Mouse (Mus musculus): Measurements from ENCODE around the gene Hist1h4d. TPM values are rescaled to one million over a fixed set of nuclear protein-coding genes. Genes with fewer than 3 reads are reported as not detected.
A peak's percentile ranks its signal among the peaks of the same experiment; 100 is the strongest.
"Not testable (repeated sequence)": the region's sequence is repeated elsewhere in the genome, so short reads cannot be mapped to it uniquely, and the experiment has no call there.

Gene Hist1h4d
- polyA plus RNA-seq, 1 experiment from 2014 or later, result 73.9 TPM

DNA sequence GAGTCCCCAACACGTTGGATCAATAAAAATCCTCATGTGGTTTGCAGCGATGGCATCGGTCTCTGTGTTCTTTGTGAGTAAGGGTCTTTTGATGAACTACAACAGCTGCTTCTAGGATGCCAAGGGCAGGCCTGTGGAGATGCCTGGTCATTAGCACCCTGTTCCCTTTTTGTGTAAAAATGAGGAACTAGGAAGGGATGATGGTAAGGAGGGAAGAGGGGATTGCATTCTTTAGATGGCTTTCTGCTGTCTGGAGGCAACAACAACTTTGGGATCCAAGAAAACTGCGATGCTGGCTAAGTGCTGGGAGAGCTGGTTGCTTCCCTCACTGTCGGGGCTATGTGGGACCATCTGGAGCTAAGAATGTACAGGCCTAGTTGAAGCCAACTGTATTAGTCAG is 43.1 kb upstream of the Hist1h4d start:
- Histone ChIP-seq H3K27me3 (replicated peaks; ENCODE audit: control insufficient read depth, insufficient read depth, low read length) (no peaks in the 10 kb centered on the region), H3K4me2 (ENCODE audit: low read depth, low read length) (no peak overlapping the region), H3K4me1 (ENCODE audit: control insufficient read depth, insufficient read depth, low read length) (peaks cover 9% of the 10 kb centered on the region; the same call in 1 of the 2 replicates), H3K9ac (ENCODE audit: low read depth, low read length) (no peak overlapping the region), H3K36me3 (ENCODE audit: control insufficient read depth, insufficient read depth, low read length) (no peaks in the 10 kb centered on the region), H3K9me3 (ENCODE audit: control insufficient read depth, low read length) (no peaks in the 10 kb centered on the region), H3K27ac (ENCODE audit: low read length) (no peak overlapping the region), H3K4me3 (ENCODE audit: low read length) (no peak overlapping the region)
- WGBS, result 76% methylated on average over 5 of the region's 5 CpGs
- ATAC-seq, result no peak

DNA sequence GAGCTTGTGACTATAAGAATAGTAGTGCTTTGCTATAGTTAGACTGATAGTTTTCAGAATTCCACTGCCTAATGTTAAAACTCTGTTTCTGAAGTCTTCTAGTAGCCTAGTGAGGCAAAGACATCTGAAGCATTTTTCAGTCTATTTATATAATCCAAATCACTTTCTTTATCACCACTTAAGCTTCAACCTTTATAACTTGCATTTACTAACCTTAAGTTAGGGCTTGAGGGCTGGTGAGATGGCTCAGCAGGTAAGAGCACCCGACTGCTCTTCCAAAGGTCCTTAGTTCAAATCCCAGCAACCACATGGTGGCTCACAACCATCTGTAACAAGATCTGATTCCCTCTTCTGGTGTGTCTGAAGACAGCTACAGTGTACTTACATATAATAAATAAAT is 41.6 kb upstream of the Hist1h4d start:
- not testable (repeated sequence) for H3K27ac ChIP-seq (ENCODE audit: low read length); H3K36me3 ChIP-seq (ENCODE audit: control insufficient read depth, insufficient read depth, low read length); H3K4me2 ChIP-seq (ENCODE audit: low read depth, low read length); H3K27me3 ChIP-seq (replicated peaks; ENCODE audit: control insufficient read depth, insufficient read depth, low read length); H3K9ac ChIP-seq (ENCODE audit: low read depth, low read length); H3K4me3 ChIP-seq (ENCODE audit: low read length); ATAC-seq; H3K9me3 ChIP-seq (ENCODE audit: control insufficient read depth, low read length); H3K4me1 ChIP-seq (ENCODE audit: control insufficient read depth, insufficient read depth, low read length)
- WGBS, result 62% methylated on average over 1 of the region's 1 CpGs

DNA sequence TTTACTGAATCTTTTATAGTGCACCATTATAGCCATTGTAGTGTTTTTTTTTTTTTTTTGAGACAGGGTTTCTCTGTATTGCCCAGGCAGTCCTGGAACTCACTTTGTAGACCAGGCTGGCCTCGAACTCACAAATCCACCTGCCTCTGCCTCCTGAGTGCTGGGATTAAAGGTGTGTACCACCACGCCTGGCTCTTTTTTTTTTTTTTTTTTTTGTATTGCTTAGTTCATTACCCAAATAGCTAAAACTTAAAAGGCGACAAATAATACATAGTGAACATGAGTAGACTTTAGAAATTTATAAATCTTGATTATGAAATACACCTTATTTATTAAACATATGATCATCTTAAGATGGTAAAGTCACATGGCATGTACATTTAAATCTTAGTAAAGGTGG is 39.9 kb upstream of the Hist1h4d start:
- H3K4me2 ChIP-seq (ENCODE audit: low read depth, low read length), result no peak overlapping the region
- H3K36me3 ChIP-seq (ENCODE audit: control insufficient read depth, insufficient read depth, low read length), result no peaks in the 10 kb centered on the region
- H3K4me3 ChIP-seq (ENCODE audit: low read length), result no peak overlapping the region
- 91% methylated on average over 3 of the region's 3 CpGs for WGBS
- no peaks in the 10 kb centered on the region for H3K9me3 ChIP-seq (ENCODE audit: control insufficient read depth, low read length)
- no peaks in the 10 kb centered on the region for H3K27me3 ChIP-seq (replicated peaks; ENCODE audit: control insufficient read depth, insufficient read depth, low read length)
- H3K9ac ChIP-seq (ENCODE audit: low read depth, low read length), result no peak overlapping the region
- no peak for ATAC-seq
- no peak overlapping the region for H3K27ac ChIP-seq (ENCODE audit: low read length)
- 0 out of 2 replicates have a peak, but pooled peaks cover 5% of the 10 kb centered on the region for H3K4me1 ChIP-seq (ENCODE audit: control insufficient read depth, insufficient read depth, low read length)

DNA sequence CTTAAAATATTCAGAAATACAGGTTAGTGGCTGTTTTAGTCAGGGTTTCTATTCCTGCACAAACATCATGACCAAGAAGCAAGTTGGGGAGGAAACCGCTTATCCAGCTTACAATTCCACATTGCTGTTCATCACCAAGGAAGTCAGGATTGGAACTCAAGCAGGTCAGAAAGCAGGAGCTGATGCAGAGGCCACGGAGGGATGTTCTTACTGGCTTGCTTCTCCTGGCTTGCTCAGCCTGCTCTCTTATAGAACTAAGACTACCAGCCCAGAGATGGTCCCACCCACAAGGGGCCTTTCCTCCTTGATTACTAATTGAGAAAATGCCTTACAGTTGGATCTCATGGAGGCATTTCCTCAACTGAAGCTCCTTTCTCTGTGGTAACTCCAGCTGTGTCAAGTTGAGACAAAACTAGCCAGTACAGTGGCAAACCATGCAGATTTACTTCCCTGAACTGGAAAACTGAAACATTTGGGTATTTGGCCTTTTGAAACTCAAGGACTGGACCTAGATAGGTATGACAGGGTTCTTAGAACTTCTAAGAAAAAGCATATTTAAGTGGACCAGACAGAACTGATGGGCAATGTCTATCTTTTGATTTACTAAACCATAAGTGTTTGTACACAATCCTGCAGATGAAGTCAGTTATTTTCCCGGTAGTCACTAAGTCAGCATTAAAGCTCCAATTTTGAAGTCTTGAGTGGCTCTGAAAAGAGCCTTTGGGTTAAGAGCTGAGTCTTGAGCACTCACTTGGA is 39.0 kb upstream of the Hist1h4d start:
- H3K27me3 ChIP-seq (replicated peaks; ENCODE audit: control insufficient read depth, insufficient read depth, low read length); H3K4me1 ChIP-seq (ENCODE audit: control insufficient read depth, insufficient read depth, low read length); ATAC-seq; H3K9me3 ChIP-seq (ENCODE audit: control insufficient read depth, low read length); H3K36me3 ChIP-seq (ENCODE audit: control insufficient read depth, insufficient read depth, low read length): not testable (repeated sequence)
- peak overlapping the region; percentile 60 for H3K4me2 ChIP-seq (ENCODE audit: low read depth, low read length)
- peak overlapping the region; percentile 75 for H3K27ac ChIP-seq (ENCODE audit: low read length)
- H3K9ac ChIP-seq (ENCODE audit: low read depth, low read length), result peak overlapping the region; percentile 66
- WGBS, result 12% methylated on average over 3 of the region's 3 CpGs
- peak overlapping the region; percentile 52 for H3K4me3 ChIP-seq (ENCODE audit: low read length)

DNA sequence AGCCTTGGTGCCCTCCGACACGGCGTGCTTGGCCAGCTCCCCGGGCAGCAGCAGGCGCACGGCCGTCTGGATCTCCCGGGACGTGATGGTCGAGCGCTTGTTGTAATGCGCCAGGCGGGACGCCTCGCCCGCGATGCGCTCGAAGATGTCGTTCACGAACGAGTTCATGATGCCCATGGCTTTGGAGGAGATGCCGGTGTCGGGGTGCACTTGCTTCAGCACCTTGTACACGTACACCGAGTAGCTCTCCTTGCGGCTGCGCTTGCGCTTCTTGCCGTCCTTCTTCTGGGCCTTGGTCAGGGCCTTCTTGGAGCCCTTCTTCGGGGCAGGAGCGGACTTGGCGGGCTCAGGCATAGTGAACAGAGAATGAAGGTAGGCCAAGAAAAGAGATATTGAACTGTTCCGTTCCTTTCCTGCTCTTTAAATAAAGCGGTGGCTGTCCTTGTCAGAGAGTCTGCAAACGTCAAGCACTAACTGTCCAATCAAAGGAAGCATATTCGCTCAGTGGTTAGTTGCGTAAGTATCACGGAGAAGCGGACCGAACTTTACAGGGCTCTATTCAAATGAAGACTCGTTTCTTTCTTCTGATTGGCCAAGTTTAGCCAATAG is 38.3 kb upstream of the Hist1h4d start, which contains the start of gene Hist1h2bh:
Hist1h2bh (minus strand) TSS at position 394 of the 609 bp plus-strand sequence.
- not testable (repeated sequence) for H3K27me3 ChIP-seq (replicated peaks; ENCODE audit: control insufficient read depth, insufficient read depth, low read length); H3K36me3 ChIP-seq (ENCODE audit: control insufficient read depth, insufficient read depth, low read length); H3K4me1 ChIP-seq (ENCODE audit: control insufficient read depth, insufficient read depth, low read length); H3K9me3 ChIP-seq (ENCODE audit: control insufficient read depth, low read length)
- Histone ChIP-seq H3K9ac (ENCODE audit: low read depth, low read length) (peak within 1 kb of the TSS; percentile 66), H3K4me3 (ENCODE audit: low read length) (peak within 1 kb of the TSS; percentile 52), H3K27ac (ENCODE audit: low read length) (peak within 1 kb of the TSS; percentile 90), H3K4me2 (ENCODE audit: low read depth, low read length) (peak within 1 kb of the TSS; percentile 68)
- under 1% methylated on average over 30 of the region's 42 CpGs for WGBS
- ATAC-seq, result peak; percentile 94

DNA sequence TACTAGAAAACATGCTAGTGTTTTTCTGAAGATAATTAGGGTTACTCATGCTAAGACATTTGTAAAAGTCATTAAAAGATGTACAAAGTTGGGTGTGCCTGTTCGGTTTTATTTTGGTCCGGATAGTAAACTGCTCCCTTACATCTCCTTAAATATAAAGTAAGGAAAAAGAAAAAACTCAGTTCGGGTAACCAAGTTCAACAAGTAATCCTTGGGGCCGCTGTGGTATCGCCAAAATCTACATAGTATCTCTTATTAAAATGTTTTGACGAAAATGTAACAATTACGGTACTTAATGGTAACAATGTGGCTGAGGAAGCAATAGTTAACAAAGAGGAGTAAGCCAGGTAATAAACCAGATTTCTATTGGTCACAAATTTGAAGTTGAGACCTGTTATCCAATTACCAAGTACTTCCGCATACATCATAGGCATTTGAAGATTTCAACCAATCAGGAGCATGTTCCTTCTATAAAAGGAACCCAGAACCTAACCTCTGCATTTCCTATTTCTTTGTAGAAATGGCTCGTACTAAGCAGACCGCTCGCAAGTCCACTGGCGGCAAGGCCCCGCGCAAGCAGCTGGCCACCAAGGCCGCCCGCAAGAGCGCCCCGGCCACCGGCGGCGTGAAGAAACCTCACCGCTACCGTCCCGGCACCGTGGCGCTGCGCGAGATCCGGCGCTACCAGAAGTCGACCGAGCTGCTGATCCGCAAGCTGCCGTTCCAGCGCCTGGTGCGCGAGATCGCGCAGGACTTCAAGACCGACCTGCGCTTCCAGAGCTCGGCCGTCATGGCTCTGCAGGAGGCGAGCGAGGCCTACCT is 37.2 kb upstream of the Hist1h4d start, which contains the start of gene Hist1h3f:
Hist1h3f (plus strand) TSS at position 88 of the 822 bp plus-strand sequence.
- Histone ChIP-seq H3K36me3 (ENCODE audit: control insufficient read depth, insufficient read depth, low read length) (no peaks in the 10 kb centered on the region), H3K27me3 (replicated peaks; ENCODE audit: control insufficient read depth, insufficient read depth, low read length) (no peaks in the 10 kb centered on the region), H3K4me1 (ENCODE audit: control insufficient read depth, insufficient read depth, low read length) (no peaks in the 10 kb centered on the region), H3K9me3 (ENCODE audit: control insufficient read depth, low read length) (no peaks in the 10 kb centered on the region), H3K27ac (ENCODE audit: low read length) (peak within 1 kb of the TSS; percentile 90), H3K4me3 (ENCODE audit: low read length) (peak within 1 kb of the TSS; percentile 53), H3K4me2 (ENCODE audit: low read depth, low read length) (peak within 1 kb of the TSS; percentile 68), H3K9ac (ENCODE audit: low read depth, low read length) (peak within 1 kb of the TSS; percentile 66)
- peak; percentile 89 for ATAC-seq
- WGBS, result under 1% methylated on average over 30 of the region's 45 CpGs

DNA sequence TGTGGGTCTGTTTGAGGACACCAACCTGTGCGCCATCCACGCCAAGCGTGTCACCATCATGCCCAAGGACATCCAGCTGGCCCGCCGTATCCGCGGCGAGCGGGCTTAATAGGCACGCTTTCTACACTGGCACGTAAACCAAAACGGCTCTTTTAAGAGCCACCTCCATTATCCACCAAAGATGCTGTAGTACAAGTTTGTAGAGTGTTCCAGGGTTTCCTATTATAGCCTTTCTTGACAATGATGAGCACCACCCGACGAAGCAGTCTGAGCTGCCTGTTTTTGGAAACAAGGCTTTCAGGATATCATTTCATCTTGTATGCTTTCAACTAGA is 36.6 kb upstream of the Hist1h4d start:
- not testable (repeated sequence) for H3K36me3 ChIP-seq (ENCODE audit: control insufficient read depth, insufficient read depth, low read length)
- 0 out of 2 replicates have a peak, but pooled peaks have one; percentile 7 for ATAC-seq
- H3K9ac ChIP-seq (ENCODE audit: low read depth, low read length), result peak overlapping the region; percentile 65

DNA sequence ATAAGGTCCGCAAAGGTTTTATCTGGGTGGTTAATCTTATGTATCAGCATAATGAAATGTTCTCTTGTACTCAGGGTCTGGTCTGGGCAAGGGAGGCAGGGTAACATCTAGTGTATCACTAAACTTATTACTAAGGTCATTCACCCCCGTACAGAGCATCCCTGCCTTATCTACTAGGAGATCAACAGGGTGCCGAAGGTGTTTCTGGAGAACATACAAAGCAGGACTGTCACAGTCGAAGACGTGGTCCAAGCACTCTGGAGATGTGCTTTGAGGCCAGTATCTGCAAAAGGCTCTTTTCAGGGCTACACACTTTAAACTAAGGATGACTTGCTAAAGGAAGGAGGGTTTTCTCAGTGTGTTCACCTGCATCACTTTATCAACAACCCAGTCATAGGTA is 34.7 kb upstream of the Hist1h4d start:
- no peak overlapping the region for H3K4me3 ChIP-seq (ENCODE audit: low read length)
- no peak overlapping the region for H3K4me2 ChIP-seq (ENCODE audit: low read depth, low read length)
- no peaks in the 10 kb centered on the region for H3K36me3 ChIP-seq (ENCODE audit: control insufficient read depth, insufficient read depth, low read length)
- H3K27me3 ChIP-seq (replicated peaks; ENCODE audit: control insufficient read depth, insufficient read depth, low read length), result no peaks in the 10 kb centered on the region
- ATAC-seq, result no peak
- 74% methylated on average over 5 of the region's 5 CpGs for WGBS
- H3K9ac ChIP-seq (ENCODE audit: low read depth, low read length), result no peak overlapping the region
- 0 out of 2 replicates have a peak, but pooled peaks cover 5% of the 10 kb centered on the region for H3K4me1 ChIP-seq (ENCODE audit: control insufficient read depth, insufficient read depth, low read length)
- no peaks in the 10 kb centered on the region for H3K9me3 ChIP-seq (ENCODE audit: control insufficient read depth, low read length)
- no peak overlapping the region for H3K27ac ChIP-seq (ENCODE audit: low read length)

More for the DNA sequence above, 36.6 kb upstream of the Hist1h4d start:
- H3K4me1 ChIP-seq (ENCODE audit: control insufficient read depth, insufficient read depth, low read length); H3K27me3 ChIP-seq (replicated peaks; ENCODE audit: control insufficient read depth, insufficient read depth, low read length); H3K9me3 ChIP-seq (ENCODE audit: control insufficient read depth, low read length): not testable (repeated sequence)
- Histone ChIP-seq H3K4me3 (ENCODE audit: low read length) (peak overlapping the region; percentile 53), H3K27ac (ENCODE audit: low read length) (peak overlapping the region; percentile 87; the same call in 1 of the 2 replicates), H3K4me2 (ENCODE audit: low read depth, low read length) (peak overlapping the region; percentile 37; the same call in 1 of the 2 replicates)
- 0% methylated on average over 11 of the region's 14 CpGs for WGBS

DNA sequence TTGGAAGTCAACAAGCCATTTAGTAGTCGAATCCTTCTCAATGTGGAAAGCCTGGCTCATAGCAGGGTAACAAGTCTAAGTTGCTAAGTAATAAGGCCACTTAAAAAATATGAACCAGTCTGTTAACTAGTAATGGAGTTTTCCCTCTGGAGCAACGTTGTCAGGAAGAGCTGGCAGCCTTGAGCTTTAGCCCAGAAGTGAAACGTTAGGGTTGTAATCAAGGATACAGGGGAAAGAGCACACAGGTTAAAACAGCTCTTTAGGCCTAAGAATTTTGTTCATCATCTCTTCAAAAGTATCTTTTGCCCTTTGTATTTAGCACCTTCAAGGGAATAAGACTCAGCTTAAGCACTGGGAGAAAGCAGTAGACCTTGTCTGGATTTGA is 30.6 kb upstream of the Hist1h4d start:
- H3K4me2 ChIP-seq (ENCODE audit: low read depth, low read length), result peak overlapping the region; percentile 65
- no peaks in the 10 kb centered on the region for H3K9me3 ChIP-seq (ENCODE audit: control insufficient read depth, low read length)
- no peak for ATAC-seq
- H3K27ac ChIP-seq (ENCODE audit: low read length), result peak overlapping the region; percentile 92
- 3% methylated on average over 3 of the region's 3 CpGs for WGBS
- H3K27me3 ChIP-seq (replicated peaks; ENCODE audit: control insufficient read depth, insufficient read depth, low read length), result no peaks in the 10 kb centered on the region
- no peaks in the 10 kb centered on the region for H3K36me3 ChIP-seq (ENCODE audit: control insufficient read depth, insufficient read depth, low read length)
- H3K4me1 ChIP-seq (ENCODE audit: control insufficient read depth, insufficient read depth, low read length), result peaks cover 8% of the 10 kb centered on the region; the same call in 1 of the 2 replicates
- H3K4me3 ChIP-seq (ENCODE audit: low read length), result peak overlapping the region; percentile 51
- peak overlapping the region; percentile 67 for H3K9ac ChIP-seq (ENCODE audit: low read depth, low read length)
